Mouse (Mus musculus) heart, embryonic 16.5 days (tissue): Measurements from ENCODE around the gene 6430548M08Rik. TPM values are rescaled to one million over a fixed set of nuclear protein-coding genes. Genes with fewer than 3 reads are reported as not detected.

Source experiments
- ATAC-seq: fragments of 200-750 bp; cut with Nextera tagmentation; replicated peaks from 2 replicates; pipeline ENCODE4 v1.8.0; 2017; ENCODE audit warnings: moderate number of reproducible peaks; ENCODE audit not compliant: insufficient read depth, low FRiP score; ENCODE audit errors: extremely low read depth
- H3K27ac ChIP-seq: fragments of 300-500 bp; sonication (generic); 2 replicates; pipeline ENCODE4 v1.5.1; 2014; ENCODE audit warnings: mild to moderate bottlenecking, low read length, control low read depth, moderate library complexity
- H3K27me3 ChIP-seq: fragments of 300-500 bp; sonication (generic); 2 replicates; pipeline ENCODE4 v1.6.1; 2014; ENCODE audit warnings: low read length, mixed read lengths; ENCODE audit not compliant: control insufficient read depth, insufficient read depth
- H3K36me3 ChIP-seq: fragments of 300-500 bp; sonication (generic); 2 replicates; pipeline ENCODE4 v1.6.1; 2014; ENCODE audit not compliant: control insufficient read depth, insufficient read depth
- H3K4me1 ChIP-seq: fragments of 300-500 bp; sonication (generic); 2 replicates; pipeline ENCODE4 v1.6.1; 2014; ENCODE audit warnings: low read length, mixed read lengths; ENCODE audit not compliant: control insufficient read depth, insufficient read depth
- H3K4me2 ChIP-seq: fragments of 300-500 bp; sonication (generic); 2 replicates; pipeline ENCODE4 v1.6.1; 2014; ENCODE audit warnings: low read depth, mild to moderate bottlenecking, control low read depth, low read length
- H3K4me3 ChIP-seq: fragments of 300-500 bp; sonication (generic); 2 replicates; pipeline ENCODE4 v1.5.1; 2014; ENCODE audit warnings: mild to moderate bottlenecking, control low read depth, low read length
- H3K9ac ChIP-seq: fragments of 300-500 bp; sonication (generic); 2 replicates; pipeline ENCODE4 v1.6.1; 2014; ENCODE audit warnings: low read length, control low read depth
- H3K9me3 ChIP-seq: fragments of 300-500 bp; sonication (generic); replicated peaks from 2 replicates; pipeline ENCODE4 v1.6.1; 2016; ENCODE audit warnings: low read length; ENCODE audit not compliant: control insufficient read depth
- WGBS: fragments of 180-500 bp; shearing (Covaris S2); extraction: QIAGEN DNeasy Blood & Tissue Kit; methylation state at CpG from one replicate; pipeline ENCODE4 v1.1.7; 2014; 5-methylcytosine and 5-hydroxymethylcytosine counted together
- polyA plus RNA-seq: library from polyadenylated mRNA; unstranded; fragments of >200 nt; fragmentation: Nextera tagmentation; extraction: Ambion mirVana; gene quantifications from 2 replicates; pipeline ENCODE4 v1.2.1, GENCODE M21; 2015

6430548M08Rik gene
- polyA plus RNA-seq, 1 experiment from 2014 or later: 8.4 TPM

- no peak for ATAC-seq
- no peaks in the 10 kb centered on the region for H3K9me3 ChIP-seq
- H3K27me3 ChIP-seq: no peaks in the 10 kb centered on the region
- no peak overlapping the region for H3K9ac ChIP-seq
- no peak overlapping the region for H3K4me2 ChIP-seq
- 86% methylated on average over 8 of the region's 8 CpGs for WGBS
- no peak overlapping the region for H3K4me3 ChIP-seq
- H3K27ac ChIP-seq: no peak overlapping the region
- no peaks in the 10 kb centered on the region for H3K36me3 ChIP-seq
- peaks cover 18% of the 10 kb centered on the region for H3K4me1 ChIP-seq
Measured at GRCm38 (mm10) chr8:120207364-120207763, 93.4 kb downstream of the 6430548M08Rik start.

DNA sequence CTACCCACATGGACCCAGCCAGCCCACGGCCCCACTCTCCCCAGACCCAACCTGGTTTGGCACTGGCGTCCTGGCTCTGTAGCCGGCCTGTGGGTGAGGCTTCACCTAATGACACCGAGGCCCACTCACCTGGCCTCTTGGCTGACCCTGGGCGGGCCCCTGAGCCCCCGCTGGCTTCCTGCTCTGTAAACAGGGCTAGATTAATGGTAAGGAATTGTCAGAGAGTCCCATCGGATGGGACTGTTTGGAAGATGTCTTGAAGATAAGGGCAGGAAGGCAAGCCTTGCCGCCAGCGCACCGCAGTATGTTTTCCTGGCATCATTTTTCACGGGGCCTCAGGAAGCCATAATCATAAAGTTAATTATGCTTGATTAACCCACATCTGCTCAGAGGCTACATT, 94.2 kb downstream of the 6430548M08Rik start:
- Histone ChIP-seq H3K9me3 (no peaks in the 10 kb centered on the region), H3K4me3 (no peak overlapping the region), H3K4me2 (no peak overlapping the region), H3K27ac (no peak overlapping the region), H3K27me3 (no peaks in the 10 kb centered on the region), H3K9ac (no peak overlapping the region), H3K4me1 (peaks cover 18% of the 10 kb centered on the region), H3K36me3 (no peaks in the 10 kb centered on the region)
- no peak for ATAC-seq
- 68% methylated on average over 11 of the region's 11 CpGs for WGBS

DNA sequence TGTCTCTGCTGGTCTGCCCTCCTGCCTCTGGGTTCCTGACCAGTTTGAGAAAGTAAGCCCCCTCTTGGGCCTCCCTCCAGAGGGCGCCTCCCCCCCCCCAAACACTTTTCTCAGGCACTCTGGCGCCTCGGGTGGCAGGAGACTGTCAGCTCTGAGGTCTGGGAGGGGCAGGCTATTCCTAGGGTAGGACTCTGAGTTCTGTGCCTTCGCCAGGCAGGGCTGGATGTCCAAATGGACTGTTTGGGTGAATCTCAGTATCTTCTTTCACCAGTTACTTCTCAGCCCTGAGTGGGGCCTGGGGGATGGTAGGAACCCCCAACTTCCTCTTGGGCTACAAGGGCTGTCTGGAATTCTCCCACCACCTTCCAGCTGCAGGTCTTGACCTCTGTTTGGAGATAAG, 97.4 kb downstream of the 6430548M08Rik start:
- no peak overlapping the region for H3K27ac ChIP-seq
- no peaks in the 10 kb centered on the region for H3K36me3 ChIP-seq
- H3K9ac ChIP-seq: no peak overlapping the region
- H3K27me3 ChIP-seq: no peaks in the 10 kb centered on the region
- WGBS: 12% methylated on average over 4 of the region's 4 CpGs
- no peaks in the 10 kb centered on the region for H3K9me3 ChIP-seq
- H3K4me1 ChIP-seq: peaks cover 23% of the 10 kb centered on the region
- H3K4me3 ChIP-seq: no peak overlapping the region
- no peak overlapping the region for H3K4me2 ChIP-seq
- 0 out of 2 replicates have a peak, but pooled peaks have one; percentile 26 for ATAC-seq

GRCm38 (mm10) chr8:120212596-120212995, 98.6 kb downstream of the 6430548M08Rik start:
- Histone ChIP-seq H3K36me3 (no peaks in the 10 kb centered on the region), H3K27me3 (no peaks in the 10 kb centered on the region), H3K4me3 (no peak overlapping the region), H3K9ac (no peak overlapping the region), H3K4me1 (peaks cover 33% of the 10 kb centered on the region), H3K9me3 (no peaks in the 10 kb centered on the region), H3K27ac (no peak overlapping the region), H3K4me2 (no peak overlapping the region)
- 94% methylated on average over 7 of the region's 7 CpGs for whole genome bisulfite sequencing
- ATAC-seq: no peak

DNA sequence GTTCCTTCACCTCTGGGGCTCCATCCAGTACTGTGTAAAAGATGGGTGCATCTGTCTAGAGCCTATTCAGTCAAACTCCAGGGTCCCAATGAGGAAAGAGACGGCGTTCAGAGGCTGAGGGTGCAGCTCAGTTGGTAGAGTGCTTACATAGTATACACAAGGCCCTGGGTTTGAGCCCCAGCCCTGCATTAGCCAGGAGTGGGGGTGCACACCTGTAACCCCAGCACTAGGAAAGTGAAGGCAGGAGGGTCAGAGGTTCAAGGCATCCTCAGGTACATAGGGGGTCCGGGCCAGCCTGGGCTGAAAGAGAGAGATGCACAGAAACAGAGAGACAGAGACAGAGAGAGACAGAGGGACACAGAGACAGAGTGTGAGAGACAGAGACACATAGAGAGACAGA, 99.3 kb downstream of the 6430548M08Rik start:
- no peak overlapping the region for H3K9ac ChIP-seq
- H3K27me3 ChIP-seq: no peaks in the 10 kb centered on the region
- 94% methylated on average over 3 of the region's 3 CpGs for WGBS
- ATAC-seq: no peak
- H3K4me3 ChIP-seq: no peak overlapping the region
- no peak overlapping the region for H3K4me2 ChIP-seq
- H3K4me1 ChIP-seq: peaks cover 36% of the 10 kb centered on the region
- H3K9me3 ChIP-seq: no peaks in the 10 kb centered on the region
- no peaks in the 10 kb centered on the region for H3K36me3 ChIP-seq
- H3K27ac ChIP-seq: no peak overlapping the region

DNA sequence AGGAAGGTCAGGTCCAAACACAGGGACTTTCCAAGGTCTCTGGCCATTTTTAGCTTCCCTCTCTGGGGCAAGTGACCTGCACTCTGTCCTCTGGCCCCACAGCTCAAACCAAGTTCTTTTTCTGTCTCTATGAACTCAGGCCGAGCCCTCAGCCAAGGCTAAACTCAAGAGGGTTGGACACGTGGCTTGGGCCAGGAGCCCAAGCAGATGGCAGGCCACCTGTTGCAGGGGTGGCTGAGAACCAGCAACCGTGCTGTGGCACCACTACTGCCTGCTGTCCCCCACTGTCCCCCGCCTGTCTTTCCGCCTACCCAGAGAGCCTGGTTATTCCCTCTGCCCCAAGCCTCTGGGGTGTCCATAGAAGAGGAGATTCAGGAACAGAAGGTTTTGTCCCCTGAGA, 100.0 kb downstream of the 6430548M08Rik start:
- H3K27me3 ChIP-seq: no peaks in the 10 kb centered on the region
- no peak overlapping the region for H3K9ac ChIP-seq
- WGBS: 58% methylated on average over 5 of the region's 5 CpGs
- H3K27ac ChIP-seq: no peak overlapping the region
- ATAC-seq: 0 out of 2 replicates have a peak, but pooled peaks have one; percentile 12
- H3K4me2 ChIP-seq: no peak overlapping the region
- H3K9me3 ChIP-seq: no peaks in the 10 kb centered on the region
- no peaks in the 10 kb centered on the region for H3K36me3 ChIP-seq
- H3K4me1 ChIP-seq: peaks cover 36% of the 10 kb centered on the region
- no peak overlapping the region for H3K4me3 ChIP-seq

Other genes starting within 250 kb of the 6430548M08Rik start
- gene Usp10, start 203.8 kb upstream of the 6430548M08Rik start, polyA plus RNA-seq: 90.7 and 101 TPM in 2 replicates
- 4.5 and 7.6 TPM in 2 replicates for gene Gm20388, start 203.3 kb upstream of the 6430548M08Rik start, polyA plus RNA-seq
- gene Crispld2, start 121.7 kb upstream of the 6430548M08Rik start, polyA plus RNA-seq: 2.4 and 3.6 TPM in 2 replicates
- 35.8 and 37.8 TPM in 2 replicates for gene Zdhhc7, start 12.7 kb upstream of the 6430548M08Rik start, polyA plus RNA-seq
- 0.66 and 0.79 TPM in 2 replicates for gene Fam92b, start 63.3 kb downstream of the 6430548M08Rik start, polyA plus RNA-seq
- 7.7 and 9.7 TPM in 2 replicates for gene Gse1, start 114.3 kb downstream of the 6430548M08Rik start, polyA plus RNA-seq